Mouse (Mus musculus) urinary bladder, postnatal 36 days (tissue): ENCODE data around the gene Il27.
A peak's percentile ranks its signal among the peaks of the same experiment; 100 is the strongest.
"Not testable (repeated sequence)": the region's sequence is repeated elsewhere in the genome, so short reads cannot be mapped to it uniquely, and the experiment has no call there.

ENCODE experiments used
- DNase-seq, 2 experiments: peaks; one replicate each; pipeline ENCODE4 v3.0.0; 2022; ENCODE audit warnings: low spot score in 2 of 2, mixed read lengths in 1 of 2

Il27 gene

GRCm38 (mm10) chr7:126594862-126595561 is at the start of gene Il27:
Gene Il27, minus strand, starts transcription at chr7:126594941.
- DNase-seq = no peak

GRCm38 (mm10) chr7:126644345-126644744 is 49.6 kb upstream of the Il27 start:
- no peak for DNase-seq

- not testable (repeated sequence) for DNase-seq
Measured at GRCm38 (mm10) chr7:126643244-126643617, 48.5 kb upstream of the Il27 start.

- no peak for DNase-seq
Measured at GRCm38 (mm10) chr7:126642545-126643243, 48.0 kb upstream of the Il27 start.

GRCm38 (mm10) chr7:126636733-126637520 is 42.2 kb upstream of the Il27 start:
- peak; percentile 44 to 57 for DNase-seq

- no peak for DNase-seq
Measured at GRCm38 (mm10) chr7:126635375-126635774, 40.6 kb upstream of the Il27 start.

GRCm38 (mm10) chr7:126632478-126632877 is 37.7 kb upstream of the Il27 start:
- DNase-seq = no peak

GRCm38 (mm10) chr7:126630824-126631518 is 36.2 kb upstream of the Il27 start, which contains the start of gene Nupr1:
Gene Nupr1, minus strand, starts transcription at chr7:126630861.
- no peak for DNase-seq

GRCm38 (mm10) chr7:126629915-126630314 is 35.2 kb upstream of the Il27 start:
- no peak for DNase-seq

GRCm38 (mm10) chr7:126628111-126628510 is 33.4 kb upstream of the Il27 start:
- DNase-seq = no peak

GRCm38 (mm10) chr7:126625807-126626600 is 31.3 kb upstream of the Il27 start:
- DNase-seq = no peak

- DNase-seq = peak; percentile 65 to 93
Measured at GRCm38 (mm10) chr7:126625369-126625768, 30.6 kb upstream of the Il27 start.

- DNase-seq = no peak
Measured at GRCm38 (mm10) chr7:126624774-126625173, 30.0 kb upstream of the Il27 start.

- DNase-seq = no peak
Measured at GRCm38 (mm10) chr7:126623381-126623780, 28.6 kb upstream of the Il27 start.

- no peak for DNase-seq
Measured at GRCm38 (mm10) chr7:126621452-126622359, 27.0 kb upstream of the Il27 start.

- no peak for DNase-seq
Measured at GRCm38 (mm10) chr7:126619559-126620275, 25.0 kb upstream of the Il27 start.

- no peak for DNase-seq
Measured at GRCm38 (mm10) chr7:126616707-126617106, 22.0 kb upstream of the Il27 start.

GRCm38 (mm10) chr7:126612736-126613135 is 18.0 kb upstream of the Il27 start:
- no peak for DNase-seq

- no peak for DNase-seq
Measured at GRCm38 (mm10) chr7:126607796-126608195, 13.1 kb upstream of the Il27 start.
